Mouse (Mus musculus): ENCODE data around the gene Wnt5b. TPM values are rescaled to one million over a fixed set of nuclear protein-coding genes. Genes with fewer than 3 reads are reported as not detected.

Gene Wnt5b
- polyA plus RNA-seq, 1 experiment from 2014 or later: 6.2 TPM

DNA sequence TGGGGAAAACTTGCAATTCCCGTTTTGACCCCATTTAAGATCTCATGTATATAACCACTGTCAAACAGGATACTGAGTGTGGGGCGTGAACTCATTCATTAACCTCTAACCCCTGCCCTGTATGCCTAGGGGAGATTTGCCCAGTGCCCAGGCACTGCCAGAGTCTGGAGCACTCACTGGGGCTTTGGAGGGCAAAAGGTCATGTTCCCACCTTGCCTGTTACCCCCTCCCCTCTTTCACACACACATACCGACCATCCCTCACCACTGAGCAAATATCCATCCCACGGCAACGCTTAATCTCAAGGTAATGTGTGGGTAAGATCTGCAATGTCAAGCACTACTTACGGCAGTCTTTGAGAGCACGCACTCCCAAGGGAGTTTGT is 51.5 kb downstream of the Wnt5b start:
- no peak overlapping the region for H3K27ac ChIP-seq (ENCODE audit: low read length)
- H3K9me3 ChIP-seq (replicated peaks; ENCODE audit: control insufficient read depth, low read length): no peaks in the 10 kb centered on the region
- H3K4me1 ChIP-seq (ENCODE audit: control insufficient read depth, insufficient read depth, low read length): peaks cover 10% of the 10 kb centered on the region; the same call in 1 of the 2 replicates
- no peak for ATAC-seq (ENCODE audit: insufficient read depth, low FRiP score)
- H3K27me3 ChIP-seq (ENCODE audit: control insufficient read depth, insufficient read depth, low read length): no peaks in the 10 kb centered on the region
- H3K4me3 ChIP-seq (replicated peaks; ENCODE audit: low read length): no peak overlapping the region
- no peak overlapping the region for H3K9ac ChIP-seq (ENCODE audit: low read length)
- WGBS: 49% methylated on average over 7 of the region's 7 CpGs
- H3K36me3 ChIP-seq (ENCODE audit: control insufficient read depth, insufficient read depth, low read length): no peaks in the 10 kb centered on the region
- H3K4me2 ChIP-seq (ENCODE audit: low read depth, low read length): no peak overlapping the region

DNA sequence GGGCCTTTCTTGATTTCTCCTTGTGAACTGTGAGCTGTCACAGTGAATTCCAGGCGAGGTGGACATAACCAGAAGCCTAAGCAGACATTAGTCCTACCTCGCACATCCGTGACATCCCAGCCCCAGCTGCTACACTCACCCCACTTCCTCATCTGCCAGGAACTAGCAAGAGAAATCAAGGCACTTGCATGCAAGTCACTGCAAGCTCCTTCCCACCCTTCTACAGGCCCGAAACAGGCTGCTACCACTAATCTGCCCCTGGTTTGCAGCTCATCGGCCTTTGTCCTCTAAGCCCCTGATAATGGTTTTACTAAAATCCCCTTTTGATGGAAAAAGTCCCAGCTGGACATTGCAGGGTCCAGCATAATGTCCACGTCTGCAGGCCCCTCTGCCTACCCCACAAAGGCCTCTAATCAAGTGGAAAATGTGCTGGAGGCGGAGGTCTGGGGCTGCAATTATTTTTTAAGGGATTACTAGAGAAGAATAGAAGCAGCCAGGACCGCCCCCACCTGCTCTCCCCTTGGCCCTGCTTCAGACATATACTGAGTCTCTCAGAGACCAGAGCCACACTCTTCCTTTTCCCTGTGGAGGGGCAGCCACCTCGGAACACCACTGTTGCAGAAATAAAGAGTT is 52.0 kb downstream of the Wnt5b start:
- H3K27me3 ChIP-seq (ENCODE audit: control insufficient read depth, insufficient read depth, low read length): no peaks in the 10 kb centered on the region
- H3K27ac ChIP-seq (ENCODE audit: low read length): no peak overlapping the region
- H3K4me1 ChIP-seq (ENCODE audit: control insufficient read depth, insufficient read depth, low read length): peaks cover 10% of the 10 kb centered on the region; the same call in 1 of the 2 replicates
- no peaks in the 10 kb centered on the region for H3K36me3 ChIP-seq (ENCODE audit: control insufficient read depth, insufficient read depth, low read length)
- no peak overlapping the region for H3K4me2 ChIP-seq (ENCODE audit: low read depth, low read length)
- WGBS: 59% methylated on average over 9 of the region's 9 CpGs
- no peaks in the 10 kb centered on the region for H3K9me3 ChIP-seq (replicated peaks; ENCODE audit: control insufficient read depth, low read length)
- no peak overlapping the region for H3K9ac ChIP-seq (ENCODE audit: low read length)
- H3K4me3 ChIP-seq (replicated peaks; ENCODE audit: low read length): no peak overlapping the region
- no peak for ATAC-seq (ENCODE audit: insufficient read depth, low FRiP score)

DNA sequence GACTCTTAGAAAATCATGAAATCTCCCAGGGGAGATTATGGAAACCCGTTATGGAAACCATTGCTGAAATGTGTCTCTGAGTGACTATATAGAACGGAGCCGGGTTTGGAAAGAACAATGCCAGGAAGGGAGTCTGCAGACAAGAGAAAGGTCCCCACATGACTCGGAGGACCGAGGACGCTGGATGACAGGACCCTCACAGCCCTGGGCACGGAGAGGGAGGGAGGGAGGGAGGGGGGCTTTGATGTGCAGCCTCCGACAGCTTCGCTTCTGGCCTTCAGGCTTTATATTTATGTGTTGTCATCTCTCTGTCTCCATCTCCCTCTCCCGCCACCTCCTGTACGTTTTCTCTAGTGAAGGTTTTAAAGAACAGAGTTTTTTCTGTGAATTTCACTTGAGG is 53.1 kb downstream of the Wnt5b start:
- Histone ChIP-seq H3K9me3 (replicated peaks; ENCODE audit: control insufficient read depth, low read length) (no peaks in the 10 kb centered on the region), H3K4me1 (ENCODE audit: control insufficient read depth, insufficient read depth, low read length) (peaks cover 10% of the 10 kb centered on the region; the same call in 1 of the 2 replicates), H3K27me3 (ENCODE audit: control insufficient read depth, insufficient read depth, low read length) (no peaks in the 10 kb centered on the region), H3K4me3 (replicated peaks; ENCODE audit: low read length) (no peak overlapping the region), H3K36me3 (ENCODE audit: control insufficient read depth, insufficient read depth, low read length) (no peaks in the 10 kb centered on the region), H3K9ac (ENCODE audit: low read length) (no peak overlapping the region), H3K27ac (ENCODE audit: low read length) (no peak overlapping the region), H3K4me2 (ENCODE audit: low read depth, low read length) (no peak overlapping the region)
- WGBS: 66% methylated on average over 11 of the region's 11 CpGs
- ATAC-seq (ENCODE audit: insufficient read depth, low FRiP score): no peak

DNA sequence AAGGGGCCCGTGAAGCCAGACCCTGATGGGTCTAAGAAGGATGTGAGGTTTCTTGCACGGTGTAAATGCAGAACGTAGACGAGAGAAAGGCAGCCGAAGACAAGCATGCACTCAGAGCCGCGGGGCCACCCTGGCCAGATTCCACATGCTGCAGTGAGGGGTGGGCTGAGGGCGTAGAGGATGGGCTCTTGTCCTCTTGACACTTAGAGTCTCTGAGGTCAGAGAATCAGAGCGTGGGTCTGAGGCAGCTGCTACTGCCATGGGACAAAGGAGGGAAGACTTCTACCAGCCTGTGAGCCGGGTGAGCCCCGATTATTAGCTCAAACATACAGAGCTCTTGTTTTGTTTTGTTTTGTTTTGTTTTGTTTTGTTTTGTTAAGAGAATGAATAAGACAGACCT is 53.6 kb downstream of the Wnt5b start:
- ATAC-seq (ENCODE audit: insufficient read depth, low FRiP score): no peak
- 32% methylated on average over 11 of the region's 11 CpGs for WGBS
- Histone ChIP-seq H3K4me1 (ENCODE audit: control insufficient read depth, insufficient read depth, low read length) (peaks cover 13% of the 10 kb centered on the region; the same call in 1 of the 2 replicates), H3K9ac (ENCODE audit: low read length) (no peak overlapping the region), H3K27me3 (ENCODE audit: control insufficient read depth, insufficient read depth, low read length) (no peaks in the 10 kb centered on the region), H3K27ac (ENCODE audit: low read length) (no peak overlapping the region; the same call in 1 of the 2 replicates), H3K9me3 (replicated peaks; ENCODE audit: control insufficient read depth, low read length) (no peaks in the 10 kb centered on the region), H3K4me3 (replicated peaks; ENCODE audit: low read length) (no peak overlapping the region), H3K36me3 (ENCODE audit: control insufficient read depth, insufficient read depth, low read length) (no peaks in the 10 kb centered on the region), H3K4me2 (ENCODE audit: low read depth, low read length) (peak overlapping the region; percentile 30; the same call in 1 of the 2 replicates)

DNA sequence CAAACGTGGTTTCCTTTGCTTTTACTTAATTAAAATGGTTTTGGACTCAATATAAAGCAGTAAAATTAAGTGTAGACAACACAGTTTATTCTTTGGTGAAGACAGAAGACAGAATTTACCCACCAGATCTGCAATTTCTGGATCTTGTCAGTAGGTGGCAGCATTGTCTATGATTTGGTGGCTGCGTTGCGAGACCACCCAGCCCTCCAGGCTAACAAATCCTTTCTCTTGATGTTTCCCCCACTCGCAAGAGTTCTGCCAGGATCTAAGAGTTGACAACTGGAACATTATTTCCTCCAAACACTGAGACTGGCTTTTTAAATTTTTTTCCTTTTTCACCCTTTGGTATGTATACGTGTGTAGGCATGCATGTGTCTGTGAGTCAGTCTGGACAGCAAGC is 54.4 kb downstream of the Wnt5b start:
- peak overlapping the region; percentile 32; the same call in 1 of the 2 replicates for H3K4me2 ChIP-seq (ENCODE audit: low read depth, low read length)
- no peak overlapping the region for H3K9ac ChIP-seq (ENCODE audit: low read length)
- WGBS: 6% methylated on average over 5 of the region's 5 CpGs
- H3K4me1 ChIP-seq (ENCODE audit: control insufficient read depth, insufficient read depth, low read length): peaks cover 14% of the 10 kb centered on the region; the same call in 1 of the 2 replicates
- no peaks in the 10 kb centered on the region for H3K9me3 ChIP-seq (replicated peaks; ENCODE audit: control insufficient read depth, low read length)
- ATAC-seq (ENCODE audit: insufficient read depth, low FRiP score): peak; percentile 27; the same call in 1 of the 2 replicates
- 0 out of 2 replicates have a peak overlapping the region, but pooled peaks have one; percentile 12 for H3K4me3 ChIP-seq (replicated peaks; ENCODE audit: low read length)
- no peak overlapping the region for H3K27ac ChIP-seq (ENCODE audit: low read length)
- H3K36me3 ChIP-seq (ENCODE audit: control insufficient read depth, insufficient read depth, low read length): no peaks in the 10 kb centered on the region
- H3K27me3 ChIP-seq (ENCODE audit: control insufficient read depth, insufficient read depth, low read length): no peaks in the 10 kb centered on the region

DNA sequence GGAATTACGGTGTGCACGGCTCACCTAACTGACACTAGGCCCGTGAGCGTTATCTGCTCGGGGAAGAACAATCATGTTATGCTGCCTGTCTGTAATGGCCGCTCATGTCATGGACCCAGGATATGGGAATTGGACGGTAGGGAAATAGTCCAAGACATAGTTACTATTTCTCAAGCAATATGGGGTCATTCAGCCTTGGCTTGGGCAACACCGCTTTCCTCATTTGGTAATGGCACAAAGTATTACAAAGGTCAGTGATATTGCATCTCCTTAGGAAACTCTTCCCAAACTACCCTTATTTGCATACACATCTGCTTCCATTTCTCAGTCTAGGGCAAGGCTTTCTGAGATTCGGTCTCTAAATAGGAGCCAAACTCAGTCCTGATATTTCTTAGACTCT is 56.5 kb downstream of the Wnt5b start:
- Histone ChIP-seq H3K9ac (ENCODE audit: low read length) (no peak overlapping the region), H3K9me3 (replicated peaks; ENCODE audit: control insufficient read depth, low read length) (no peaks in the 10 kb centered on the region), H3K36me3 (ENCODE audit: control insufficient read depth, insufficient read depth, low read length) (no peaks in the 10 kb centered on the region), H3K27me3 (ENCODE audit: control insufficient read depth, insufficient read depth, low read length) (no peaks in the 10 kb centered on the region), H3K27ac (ENCODE audit: low read length) (no peak overlapping the region), H3K4me2 (ENCODE audit: low read depth, low read length) (no peak overlapping the region), H3K4me3 (replicated peaks; ENCODE audit: low read length) (no peak overlapping the region), H3K4me1 (ENCODE audit: control insufficient read depth, insufficient read depth, low read length) (peaks cover 26% of the 10 kb centered on the region)
- 92% methylated on average over 9 of the region's 9 CpGs for WGBS
- ATAC-seq (ENCODE audit: insufficient read depth, low FRiP score): no peak

DNA sequence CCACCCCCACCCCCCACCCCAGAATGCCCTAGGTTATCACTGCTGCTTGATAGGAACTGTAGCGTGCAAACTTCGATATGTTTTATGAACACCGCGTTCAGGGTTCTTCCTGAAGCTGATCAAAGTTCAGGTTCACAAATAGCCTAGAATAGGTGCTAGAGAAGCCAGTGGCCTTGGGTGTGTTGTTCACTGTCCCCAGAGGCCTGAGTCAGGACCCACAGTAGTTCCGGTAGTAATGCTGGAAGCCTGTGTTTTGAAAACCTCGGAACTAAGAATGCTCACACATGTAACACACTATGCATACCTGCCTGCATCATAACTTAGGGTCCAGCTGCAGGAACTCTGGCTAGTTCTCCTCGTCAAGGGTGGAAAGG is 57.1 kb downstream of the Wnt5b start:
- no peak overlapping the region for H3K4me2 ChIP-seq (ENCODE audit: low read depth, low read length)
- no peak overlapping the region for H3K4me3 ChIP-seq (replicated peaks; ENCODE audit: low read length)
- peaks cover 23% of the 10 kb centered on the region for H3K4me1 ChIP-seq (ENCODE audit: control insufficient read depth, insufficient read depth, low read length)
- no peaks in the 10 kb centered on the region for H3K36me3 ChIP-seq (ENCODE audit: control insufficient read depth, insufficient read depth, low read length)
- no peaks in the 10 kb centered on the region for H3K9me3 ChIP-seq (replicated peaks; ENCODE audit: control insufficient read depth, low read length)
- no peak overlapping the region for H3K27ac ChIP-seq (ENCODE audit: low read length)
- H3K27me3 ChIP-seq (ENCODE audit: control insufficient read depth, insufficient read depth, low read length): no peaks in the 10 kb centered on the region
- no peak for ATAC-seq (ENCODE audit: insufficient read depth, low FRiP score)
- no peak overlapping the region for H3K9ac ChIP-seq (ENCODE audit: low read length)
- 73% methylated on average over 7 of the region's 7 CpGs for whole genome bisulfite sequencing

DNA sequence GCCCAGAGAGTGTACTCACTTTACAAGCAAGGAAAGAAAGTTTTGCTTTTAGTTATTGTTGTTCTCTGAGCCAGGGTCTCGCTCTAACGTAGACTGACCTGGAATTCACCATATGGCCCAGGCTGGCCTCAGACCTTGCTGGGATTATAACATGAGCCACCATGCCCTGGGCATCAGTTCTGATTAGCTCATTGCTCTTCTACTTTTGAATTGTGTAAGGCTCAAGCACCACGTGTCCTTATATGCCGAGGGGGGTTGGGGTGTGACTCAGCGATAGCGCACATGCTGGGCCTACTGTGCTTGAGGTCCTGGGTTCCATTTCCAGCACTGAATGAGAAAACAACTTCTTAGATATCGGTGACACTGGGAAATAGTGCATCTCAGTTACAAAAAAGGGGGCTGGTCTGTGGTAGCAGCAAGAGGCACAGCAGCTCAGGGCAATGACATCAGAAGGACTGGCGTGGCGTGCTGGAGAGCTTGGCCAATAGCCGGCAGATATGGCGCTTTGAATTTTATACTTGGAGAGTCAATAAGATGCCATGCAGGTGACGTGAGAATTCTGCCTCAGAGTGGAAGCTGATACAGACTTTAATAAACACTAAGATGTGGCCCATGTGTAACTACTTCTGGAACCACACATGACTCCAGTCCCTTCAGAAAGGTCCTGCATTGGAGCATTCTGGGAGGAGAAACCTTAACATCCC is 57.6 kb downstream of the Wnt5b start:
- Histone ChIP-seq H3K4me3 (replicated peaks; ENCODE audit: low read length) (no peak overlapping the region), H3K36me3 (ENCODE audit: control insufficient read depth, insufficient read depth, low read length) (no peaks in the 10 kb centered on the region), H3K27ac (ENCODE audit: low read length) (no peak overlapping the region), H3K27me3 (ENCODE audit: control insufficient read depth, insufficient read depth, low read length) (no peaks in the 10 kb centered on the region), H3K9ac (ENCODE audit: low read length) (no peak overlapping the region), H3K4me1 (ENCODE audit: control insufficient read depth, insufficient read depth, low read length) (peaks cover 23% of the 10 kb centered on the region), H3K9me3 (replicated peaks; ENCODE audit: control insufficient read depth, low read length) (no peaks in the 10 kb centered on the region), H3K4me2 (ENCODE audit: low read depth, low read length) (no peak overlapping the region)
- no peak for ATAC-seq (ENCODE audit: insufficient read depth, low FRiP score)
- WGBS: 80% methylated on average over 12 of the region's 12 CpGs

DNA sequence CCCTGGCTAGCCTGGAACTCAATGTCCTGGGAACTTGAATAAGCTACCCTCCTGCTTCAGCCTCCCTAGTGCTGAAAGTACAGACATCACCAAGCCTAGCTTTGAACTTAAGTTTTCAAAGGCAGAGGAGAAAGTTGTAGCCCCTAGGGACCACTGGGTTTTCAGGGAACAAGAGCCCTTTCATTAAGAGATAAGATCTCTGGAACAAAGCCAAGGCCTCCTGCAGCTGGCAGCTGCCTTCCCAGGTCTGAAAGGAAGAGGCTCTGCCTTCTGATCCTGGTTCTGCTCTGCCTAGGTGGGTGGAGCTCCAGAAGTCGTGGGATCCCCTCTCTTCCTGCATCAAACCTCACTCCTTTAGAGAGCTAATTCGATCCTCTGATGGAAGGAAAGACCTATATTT is 58.7 kb downstream of the Wnt5b start:
- Histone ChIP-seq H3K27ac (ENCODE audit: low read length) (no peak overlapping the region), H3K4me1 (ENCODE audit: control insufficient read depth, insufficient read depth, low read length) (peaks cover 27% of the 10 kb centered on the region), H3K4me2 (ENCODE audit: low read depth, low read length) (no peak overlapping the region)

More for the DNA sequence above, 58.7 kb downstream of the Wnt5b start:
- no peak overlapping the region for H3K4me3 ChIP-seq (replicated peaks; ENCODE audit: low read length)
- ATAC-seq (ENCODE audit: insufficient read depth, low FRiP score): no peak
- no peaks in the 10 kb centered on the region for H3K9me3 ChIP-seq (replicated peaks; ENCODE audit: control insufficient read depth, low read length)
- WGBS: 11% methylated on average over 2 of the region's 2 CpGs
- H3K27me3 ChIP-seq (ENCODE audit: control insufficient read depth, insufficient read depth, low read length): no peaks in the 10 kb centered on the region
- H3K9ac ChIP-seq (ENCODE audit: low read length): no peak overlapping the region
- H3K36me3 ChIP-seq (ENCODE audit: control insufficient read depth, insufficient read depth, low read length): no peaks in the 10 kb centered on the region
